Mouse (Mus musculus) embryonic facial prominence, embryonic 10.5 days (tissue): ENCODE results near the gene Flad1. TPM values are rescaled to one million over a fixed set of nuclear protein-coding genes. Genes with fewer than 3 reads are reported as not detected.

ENCODE experiments used
- DNase-seq: peaks from one replicate; pipeline ENCODE4 v3.0.0-alpha.2; 2017; ENCODE audit warnings: low spot score
- H3K27ac ChIP-seq: fragments of 300-500 bp; sonication (generic); replicated peaks from 2 replicates; pipeline ENCODE4 v1.5.1; 2016; ENCODE audit warnings: mild to moderate bottlenecking
- H3K27me3 ChIP-seq: fragments of 300-500 bp; sonication (generic); replicated peaks from 2 replicates; pipeline ENCODE4 v1.6.1; 2016; ENCODE audit warnings: low read depth, mild to moderate bottlenecking; ENCODE audit not compliant: poor library complexity, severe bottlenecking
- H3K36me3 ChIP-seq: fragments of 300-500 bp; sonication (generic); replicated peaks from 2 replicates; pipeline ENCODE4 v1.6.1; 2016; ENCODE audit warnings: mild to moderate bottlenecking, moderate library complexity
- H3K4me1 ChIP-seq: fragments of 300-500 bp; sonication (generic); 2 replicates; pipeline ENCODE4 v1.6.1; 2016
- H3K4me3 ChIP-seq: fragments of 300-500 bp; sonication (generic); 2 replicates; pipeline ENCODE4 v1.5.1; 2016; ENCODE audit warnings: mild to moderate bottlenecking, moderate library complexity
- H3K9me3 ChIP-seq: fragments of 300-500 bp; sonication (generic); 2 replicates; pipeline ENCODE4 v1.6.1; 2016; ENCODE audit warnings: mild to moderate bottlenecking
- WGBS: fragments of 180-500 bp; shearing (Covaris S2); methylation state at CpG from one replicate; pipeline ENCODE4 v1.1.7; 2016; 5-methylcytosine and 5-hydroxymethylcytosine counted together
- polyA plus RNA-seq: library from polyadenylated mRNA; unstranded; fragments of >200 nt; fragmentation: Nextera tagmentation; extraction: Ambion mirVana; gene quantifications from 2 replicates; pipeline ENCODE4 v1.2.1, GENCODE M21; 2016

Gene Flad1
- polyA plus RNA-seq, 1 experiment from 2014 or later: 28.2 TPM

DNA sequence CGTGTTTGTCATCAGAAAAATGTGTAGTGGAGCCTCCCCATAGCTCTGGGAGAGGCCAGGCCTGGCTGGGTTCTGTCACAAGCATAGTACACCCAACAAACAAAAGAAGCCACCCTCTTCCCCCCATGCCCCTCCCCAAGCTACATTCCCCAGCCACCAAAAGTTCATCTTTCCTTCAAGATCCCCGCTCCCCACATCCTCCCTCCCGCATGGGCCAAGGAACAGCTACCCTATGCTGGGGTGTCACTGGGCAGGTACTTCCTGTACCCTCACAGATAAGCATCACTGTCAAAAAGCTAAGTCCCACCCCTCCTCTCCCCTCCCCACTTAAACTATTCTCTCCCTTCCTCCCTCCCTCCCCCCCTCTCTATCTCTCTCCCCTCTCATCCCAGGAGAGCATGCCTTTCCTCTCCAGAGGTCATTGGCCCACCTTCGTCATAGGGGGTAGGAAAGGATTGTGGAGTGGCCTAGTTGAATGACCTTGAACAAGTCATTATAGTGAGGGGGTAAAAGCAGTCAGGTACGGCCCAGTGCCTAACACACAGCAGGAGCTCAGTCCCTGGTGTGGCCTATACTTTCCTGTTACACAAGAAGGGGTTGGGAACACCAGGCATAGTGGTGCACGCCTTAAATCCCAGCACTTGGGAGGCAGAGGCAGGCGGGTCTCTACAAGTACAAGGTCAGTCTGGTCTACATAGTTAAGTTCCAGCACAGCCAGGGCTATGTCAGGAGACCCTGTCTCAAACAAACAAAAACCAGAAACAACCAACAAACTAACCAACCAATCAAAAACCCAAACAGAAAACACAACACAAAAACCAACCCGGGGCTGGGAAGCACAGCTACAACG, 29.4 kb downstream of the Flad1 start:
- no peak overlapping the region for H3K4me3 ChIP-seq
- H3K36me3 ChIP-seq: peaks cover 18% of the 10 kb centered on the region
- H3K27ac ChIP-seq: no peak overlapping the region
- peaks cover 54% of the 10 kb centered on the region for H3K4me1 ChIP-seq
- peaks cover 31% of the 10 kb centered on the region for H3K27me3 ChIP-seq
- DNase-seq: no peak
- H3K9me3 ChIP-seq: no peaks in the 10 kb centered on the region
- 84% methylated on average over 9 of the region's 9 CpGs for WGBS

DNA sequence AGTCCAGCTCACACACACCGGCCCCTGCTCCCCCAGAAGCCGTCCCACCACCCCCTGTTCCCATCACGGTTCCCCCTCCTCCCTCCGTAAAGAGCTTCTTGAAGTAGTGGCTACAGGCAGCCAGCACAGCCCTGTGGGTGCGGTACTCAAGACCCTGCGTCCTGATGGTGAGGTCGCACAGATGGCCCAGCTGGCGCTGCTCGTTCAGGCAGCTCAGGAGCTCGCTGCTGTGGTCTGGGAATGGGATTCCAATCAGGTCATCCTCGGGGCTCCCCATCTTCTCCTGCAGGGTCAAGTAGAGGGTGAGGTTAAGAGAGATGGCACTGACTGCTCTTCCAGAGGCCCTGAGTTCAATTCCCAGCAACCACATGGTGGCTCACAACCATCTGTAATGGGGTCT, 30.4 kb downstream of the Flad1 start:
- WGBS: 85% methylated on average over 11 of the region's 11 CpGs

DNA sequence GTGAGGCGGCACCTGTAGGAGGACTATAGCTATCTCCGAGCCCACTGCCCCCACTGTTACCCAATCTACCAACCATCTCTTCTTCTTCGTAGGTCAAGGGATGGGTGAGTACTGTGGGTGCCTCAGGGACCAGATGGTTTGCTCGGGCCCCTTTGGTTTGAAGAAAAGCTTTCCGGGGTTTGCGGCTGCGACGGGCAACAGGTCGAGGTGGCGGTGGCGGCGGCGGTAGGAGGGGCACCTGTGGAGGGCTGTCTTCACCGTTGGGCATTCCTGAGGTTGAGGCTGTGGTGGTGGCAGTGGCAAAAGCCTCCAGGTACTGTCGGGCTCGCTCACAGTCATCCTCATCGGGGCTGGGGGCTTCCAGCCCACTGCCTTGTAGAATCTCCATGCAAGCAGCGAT, 31.0 kb downstream of the Flad1 start:
- no peak for DNase-seq
- H3K4me3 ChIP-seq: no peak overlapping the region
- H3K27me3 ChIP-seq: peaks cover 15% of the 10 kb centered on the region
- peaks cover 18% of the 10 kb centered on the region for H3K36me3 ChIP-seq
- 93% methylated on average over 18 of the region's 18 CpGs for WGBS
- H3K4me1 ChIP-seq: peaks cover 40% of the 10 kb centered on the region
- no peaks in the 10 kb centered on the region for H3K9me3 ChIP-seq
- H3K27ac ChIP-seq: no peak overlapping the region

More for the DNA sequence above, 30.4 kb downstream of the Flad1 start:
- H3K36me3 ChIP-seq: peaks cover 18% of the 10 kb centered on the region
- peaks cover 20% of the 10 kb centered on the region for H3K27me3 ChIP-seq
- H3K27ac ChIP-seq: no peak overlapping the region
- H3K4me3 ChIP-seq: no peak overlapping the region
- H3K9me3 ChIP-seq: no peaks in the 10 kb centered on the region
- peaks cover 44% of the 10 kb centered on the region for H3K4me1 ChIP-seq
- DNase-seq: no peak

DNA sequence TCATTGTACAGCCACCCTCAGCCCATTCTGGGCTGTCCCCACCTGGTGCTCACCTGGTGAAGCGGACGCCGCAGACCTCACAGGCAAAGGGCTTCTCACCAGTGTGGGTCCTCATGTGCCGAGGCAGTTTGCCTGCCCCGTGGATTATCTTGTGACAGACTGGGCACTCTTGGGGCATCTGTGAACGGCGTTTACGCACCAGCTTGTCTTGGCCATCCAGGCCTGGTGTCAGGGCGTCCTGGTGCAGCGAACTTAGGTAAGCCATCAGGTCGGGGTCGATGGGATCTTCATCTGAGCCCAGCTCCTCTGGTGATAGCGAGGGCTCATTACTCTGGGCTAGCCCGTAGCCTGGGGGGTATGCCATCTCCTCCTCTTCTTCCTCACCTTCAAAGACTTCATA, 31.4 kb downstream of the Flad1 start:
- Histone ChIP-seq H3K36me3 (peaks cover 18% of the 10 kb centered on the region), H3K4me1 (peaks cover 36% of the 10 kb centered on the region), H3K9me3 (no peaks in the 10 kb centered on the region), H3K27me3 (peaks cover 11% of the 10 kb centered on the region), H3K4me3 (no peak overlapping the region), H3K27ac (no peak overlapping the region)
- no peak for DNase-seq
- WGBS: 93% methylated on average over 14 of the region's 14 CpGs

DNA sequence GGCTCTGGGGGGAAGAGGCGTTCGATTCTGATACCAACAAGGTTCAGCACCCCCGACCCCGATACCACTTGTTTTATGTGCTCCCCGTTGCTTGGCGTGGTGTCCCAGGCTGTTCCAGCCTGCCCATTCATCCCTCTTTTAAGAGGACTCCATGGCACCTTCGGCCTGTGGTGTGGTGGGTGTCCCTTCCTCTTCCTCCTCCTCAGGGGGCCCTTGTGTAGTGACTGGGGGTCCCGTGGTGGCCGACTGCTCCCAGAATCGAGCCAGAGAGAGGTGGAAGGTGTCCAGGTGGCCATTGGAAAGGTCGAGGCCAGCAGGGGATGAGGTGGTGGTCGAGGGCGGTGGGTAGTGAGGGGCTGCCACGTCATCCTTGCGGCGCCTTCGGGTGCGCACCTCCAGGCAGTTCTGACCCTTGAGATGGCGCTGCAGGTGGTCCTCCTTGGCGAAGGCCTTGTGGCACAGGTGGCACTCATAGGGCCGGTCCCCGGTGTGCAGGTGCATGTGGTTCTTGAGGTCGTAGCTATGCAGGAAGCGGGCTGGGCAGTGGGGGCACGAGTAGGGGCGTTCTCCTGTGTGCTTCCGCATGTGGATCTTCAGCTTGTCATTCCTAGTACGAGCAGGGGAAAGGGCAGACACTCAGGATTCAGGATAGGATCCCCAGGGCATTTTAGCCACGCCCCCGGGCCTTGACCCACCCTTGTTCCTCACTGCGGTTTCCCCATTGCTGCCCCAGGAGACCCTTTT, 32.1 kb downstream of the Flad1 start:
- Histone ChIP-seq H3K36me3 (peaks cover 18% of the 10 kb centered on the region), H3K27ac (no peak overlapping the region), H3K9me3 (no peaks in the 10 kb centered on the region), H3K27me3 (0 out of 2 replicates have a peak, but pooled peaks cover 4% of the 10 kb centered on the region), H3K4me3 (peak overlapping the region; percentile 74; the same call in 1 of the 2 replicates), H3K4me1 (peaks cover 28% of the 10 kb centered on the region)
- no peak for DNase-seq
- WGBS: 87% methylated on average over 31 of the region's 31 CpGs

DNA sequence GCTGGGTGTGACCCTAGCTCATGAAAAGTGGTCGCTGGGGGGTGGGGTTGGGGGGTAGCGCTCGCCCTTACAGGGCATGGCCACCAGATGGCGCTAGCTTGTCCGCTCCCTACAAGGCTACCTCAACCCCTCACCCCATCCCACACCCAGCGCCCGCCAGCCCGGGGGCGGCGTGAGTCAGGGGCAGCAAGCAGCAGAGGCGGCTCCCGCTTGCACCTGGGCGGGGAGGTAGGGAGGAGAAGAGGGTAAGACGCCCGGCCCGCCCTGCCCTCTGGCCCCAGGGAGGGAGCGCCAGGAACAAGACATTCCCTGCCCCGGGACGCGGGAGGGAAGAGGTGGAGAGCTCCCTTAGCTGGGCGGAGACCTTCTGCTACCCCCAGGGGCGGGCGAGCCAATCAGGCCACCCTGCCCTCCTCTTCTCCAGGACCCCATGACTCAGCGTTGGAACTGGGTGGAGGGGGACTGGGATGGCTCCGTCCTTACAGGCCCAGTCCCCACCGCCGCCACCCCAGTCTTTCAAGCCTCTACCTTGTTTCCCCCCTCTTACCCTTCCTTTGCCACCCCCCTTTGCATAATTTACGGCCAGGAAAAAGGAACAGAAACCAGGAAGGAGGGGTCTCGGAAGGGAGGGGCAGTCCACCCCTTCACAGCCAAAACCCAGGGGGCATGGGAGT, 33.1 kb downstream of the Flad1 start:
- DNase-seq: peak; percentile 91
- H3K4me3 ChIP-seq: peak overlapping the region; percentile 74
- 0 out of 2 replicates have a peak, but pooled peaks cover 3% of the 10 kb centered on the region for H3K27me3 ChIP-seq
- H3K27ac ChIP-seq: peak overlapping the region; percentile 92
- WGBS: under 1% methylated on average over 29 of the region's 29 CpGs
- peaks cover 26% of the 10 kb centered on the region for H3K4me1 ChIP-seq
- H3K36me3 ChIP-seq: peaks cover 18% of the 10 kb centered on the region
- no peaks in the 10 kb centered on the region for H3K9me3 ChIP-seq

DNA sequence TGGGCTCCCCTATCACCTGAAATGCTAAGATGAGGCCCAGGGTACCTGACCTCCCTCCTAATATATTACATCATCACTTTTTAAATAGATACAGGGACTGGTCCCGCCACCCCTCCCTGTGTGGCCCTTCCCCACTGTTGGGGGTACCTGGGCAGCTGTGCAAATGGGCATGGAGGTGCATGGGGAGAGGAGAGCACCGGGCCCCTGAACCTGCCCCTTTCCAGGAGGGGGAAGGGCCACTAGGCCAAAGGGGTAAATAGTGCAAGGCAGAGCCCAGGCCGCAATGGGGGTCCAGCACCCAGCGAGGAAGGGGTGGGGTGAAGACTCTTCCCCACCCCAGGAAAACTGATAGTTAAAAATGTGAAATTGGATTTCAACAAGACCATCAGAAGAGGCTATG, 33.8 kb downstream of the Flad1 start:
- peaks cover 31% of the 10 kb centered on the region for H3K4me1 ChIP-seq
- no peak for DNase-seq
- H3K36me3 ChIP-seq: peaks cover 18% of the 10 kb centered on the region
- peak overlapping the region; percentile 92 for H3K27ac ChIP-seq
- no peaks in the 10 kb centered on the region for H3K9me3 ChIP-seq
- H3K27me3 ChIP-seq: 0 out of 2 replicates have a peak, but pooled peaks cover 3% of the 10 kb centered on the region
- peak overlapping the region; percentile 74 for H3K4me3 ChIP-seq
- 65% methylated on average over 4 of the region's 4 CpGs for WGBS

DNA sequence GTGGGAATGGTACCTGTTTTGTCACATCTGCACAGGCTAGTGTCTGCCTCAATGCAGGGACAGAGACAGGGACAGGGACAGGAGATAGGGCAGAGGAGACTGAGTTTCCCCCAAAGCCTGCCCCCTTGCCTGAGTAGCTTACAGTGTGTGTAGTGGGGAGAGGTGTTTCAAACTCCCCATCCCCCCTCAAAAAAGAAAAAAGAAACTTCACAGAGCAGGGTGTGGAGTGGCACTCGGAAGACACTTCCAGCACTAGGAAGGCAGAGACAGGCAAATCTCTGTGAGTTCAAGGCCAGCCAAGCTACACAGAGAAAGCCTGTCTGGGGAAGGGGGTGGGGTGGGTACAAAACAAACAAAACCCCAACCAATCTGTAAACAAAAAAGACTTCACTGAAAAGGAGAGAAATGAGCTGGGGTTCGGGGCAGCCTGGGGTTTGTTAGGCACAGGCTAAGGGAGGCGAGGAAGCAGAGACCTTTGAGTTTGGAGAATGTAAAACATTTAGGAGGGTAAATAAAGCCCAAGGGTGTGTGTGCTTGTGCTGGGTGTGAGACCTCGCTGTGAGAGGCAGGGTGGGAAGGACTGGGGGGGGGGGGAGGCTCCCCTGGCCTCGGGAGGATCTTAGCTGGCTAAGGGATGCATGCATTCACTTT, 38.0 kb downstream of the Flad1 start:
- peaks cover 21% of the 10 kb centered on the region for H3K4me1 ChIP-seq
- no peak for DNase-seq
- no peak overlapping the region for H3K27ac ChIP-seq
- H3K27me3 ChIP-seq: no peaks in the 10 kb centered on the region
- H3K4me3 ChIP-seq: no peak overlapping the region
- H3K36me3 ChIP-seq: no peaks in the 10 kb centered on the region
- WGBS: 46% methylated on average over 5 of the region's 5 CpGs
- no peaks in the 10 kb centered on the region for H3K9me3 ChIP-seq

DNA sequence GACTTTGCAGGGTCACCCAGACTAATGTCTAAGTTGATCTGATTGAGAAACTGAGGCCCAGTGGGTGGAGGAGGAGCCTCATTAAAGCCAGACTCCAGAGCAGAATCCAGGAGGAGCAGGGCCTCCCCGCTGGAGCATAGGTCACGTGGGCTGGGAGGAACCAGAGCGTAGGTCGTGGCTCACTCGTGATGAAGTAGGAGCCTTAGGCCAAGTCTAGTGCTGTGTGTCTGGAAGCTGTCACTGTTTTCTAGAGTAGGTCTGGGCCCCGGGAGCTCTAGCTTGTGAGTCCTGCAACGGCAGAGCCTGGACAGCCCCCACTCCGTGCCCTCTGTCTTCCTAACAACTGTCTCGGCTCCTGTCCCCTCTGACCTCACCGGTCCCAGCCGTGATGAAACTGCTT, 44.3 kb downstream of the Flad1 start:
- Histone ChIP-seq H3K27me3 (0 out of 2 replicates have a peak, but pooled peaks cover 17% of the 10 kb centered on the region), H3K36me3 (no peaks in the 10 kb centered on the region), H3K4me3 (no peak overlapping the region), H3K4me1 (peaks cover 16% of the 10 kb centered on the region), H3K9me3 (no peaks in the 10 kb centered on the region), H3K27ac (no peak overlapping the region)
- WGBS: 63% methylated on average over 11 of the region's 11 CpGs
- DNase-seq: no peak

DNA sequence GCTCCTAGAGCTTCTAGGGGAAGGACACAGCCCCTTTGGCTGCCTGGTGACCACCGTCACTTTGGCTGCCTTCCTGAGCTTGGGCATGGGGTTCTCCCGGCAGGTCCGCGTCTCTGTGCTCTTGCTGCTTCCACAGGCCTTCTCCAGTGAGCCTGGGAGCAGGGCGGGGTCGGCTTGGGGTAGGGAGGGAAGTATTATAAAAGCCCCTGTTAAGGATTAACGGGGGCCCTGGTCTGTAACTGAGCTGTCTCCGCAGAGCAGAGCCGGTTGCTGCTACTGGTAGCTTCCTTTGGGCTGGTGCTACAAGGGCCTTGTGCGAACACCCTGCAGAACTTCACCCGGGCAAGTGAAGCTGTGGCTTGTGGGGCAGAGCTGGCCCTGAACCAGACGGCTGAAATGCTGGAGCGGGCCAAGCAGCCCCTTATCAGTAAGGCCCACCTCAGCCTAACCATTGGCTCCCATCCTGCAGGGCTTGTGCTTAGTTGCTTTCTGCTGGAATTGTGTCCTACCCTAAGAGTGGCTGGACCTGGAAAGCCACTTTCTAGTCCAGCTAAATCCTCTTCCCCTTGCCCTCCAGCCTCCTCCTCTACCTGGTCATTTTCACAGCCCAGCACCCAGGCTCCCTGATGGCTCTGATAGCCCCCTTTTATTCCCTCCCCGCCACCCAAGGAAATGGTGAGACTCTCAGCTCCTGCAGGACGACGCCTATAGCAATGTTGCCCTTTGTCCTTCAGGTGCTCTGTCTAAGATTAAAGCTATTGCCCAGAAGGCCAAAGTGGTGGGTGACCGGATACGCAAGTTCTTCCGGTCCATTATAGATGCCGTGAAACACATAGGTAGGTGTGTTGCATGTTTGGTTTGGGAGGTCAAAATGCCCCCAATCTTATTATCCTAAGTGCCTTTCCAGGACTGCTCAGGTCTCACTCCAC, 45.9 kb downstream of the Flad1 start:
- 79% methylated on average over 20 of the region's 20 CpGs for WGBS
- Histone ChIP-seq H3K9me3 (no peaks in the 10 kb centered on the region), H3K27me3 (0 out of 2 replicates have a peak, but pooled peaks cover 17% of the 10 kb centered on the region), H3K4me3 (no peak overlapping the region), H3K36me3 (no peaks in the 10 kb centered on the region), H3K27ac (no peak overlapping the region), H3K4me1 (peaks cover 16% of the 10 kb centered on the region)
- no peak for DNase-seq

DNA sequence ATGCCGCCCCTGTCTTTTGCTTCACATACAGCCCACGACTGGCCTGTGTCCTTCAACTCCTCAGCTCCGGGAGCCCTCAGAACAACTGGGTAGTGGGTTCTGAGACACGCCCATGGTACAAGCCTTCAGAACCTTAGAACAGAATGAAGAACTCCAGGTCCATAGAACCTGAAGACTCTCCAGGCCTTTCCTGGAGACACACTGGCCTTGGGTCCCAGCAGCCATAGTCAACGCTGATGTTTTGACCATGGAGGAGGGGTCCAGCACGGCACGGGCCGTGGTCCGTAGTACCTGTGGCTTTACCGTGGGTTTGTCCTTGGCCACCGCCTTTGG, 46.6 kb downstream of the Flad1 start, which contains the start of gene Dcst1:
TSS of gene Dcst1 (minus strand) at position 101 of the 333 bp plus-strand sequence.
- H3K4me1 ChIP-seq: peaks cover 16% of the 10 kb centered on the region
- H3K36me3 ChIP-seq: no peaks in the 10 kb centered on the region
- 88% methylated on average over 11 of the region's 11 CpGs for WGBS
- DNase-seq: no peak
- 0 out of 2 replicates have a peak within 1 kb of the TSS, but pooled peaks have one; percentile 2 for H3K4me3 ChIP-seq
- H3K9me3 ChIP-seq: no peaks in the 10 kb centered on the region
- H3K27ac ChIP-seq: no peak within 1 kb of the TSS
- 0 out of 2 replicates have a peak, but pooled peaks cover 17% of the 10 kb centered on the region for H3K27me3 ChIP-seq
